Mouse (Mus musculus): ENCODE data around the gene 6030408B16Rik.

Gene 6030408B16Rik

DNA sequence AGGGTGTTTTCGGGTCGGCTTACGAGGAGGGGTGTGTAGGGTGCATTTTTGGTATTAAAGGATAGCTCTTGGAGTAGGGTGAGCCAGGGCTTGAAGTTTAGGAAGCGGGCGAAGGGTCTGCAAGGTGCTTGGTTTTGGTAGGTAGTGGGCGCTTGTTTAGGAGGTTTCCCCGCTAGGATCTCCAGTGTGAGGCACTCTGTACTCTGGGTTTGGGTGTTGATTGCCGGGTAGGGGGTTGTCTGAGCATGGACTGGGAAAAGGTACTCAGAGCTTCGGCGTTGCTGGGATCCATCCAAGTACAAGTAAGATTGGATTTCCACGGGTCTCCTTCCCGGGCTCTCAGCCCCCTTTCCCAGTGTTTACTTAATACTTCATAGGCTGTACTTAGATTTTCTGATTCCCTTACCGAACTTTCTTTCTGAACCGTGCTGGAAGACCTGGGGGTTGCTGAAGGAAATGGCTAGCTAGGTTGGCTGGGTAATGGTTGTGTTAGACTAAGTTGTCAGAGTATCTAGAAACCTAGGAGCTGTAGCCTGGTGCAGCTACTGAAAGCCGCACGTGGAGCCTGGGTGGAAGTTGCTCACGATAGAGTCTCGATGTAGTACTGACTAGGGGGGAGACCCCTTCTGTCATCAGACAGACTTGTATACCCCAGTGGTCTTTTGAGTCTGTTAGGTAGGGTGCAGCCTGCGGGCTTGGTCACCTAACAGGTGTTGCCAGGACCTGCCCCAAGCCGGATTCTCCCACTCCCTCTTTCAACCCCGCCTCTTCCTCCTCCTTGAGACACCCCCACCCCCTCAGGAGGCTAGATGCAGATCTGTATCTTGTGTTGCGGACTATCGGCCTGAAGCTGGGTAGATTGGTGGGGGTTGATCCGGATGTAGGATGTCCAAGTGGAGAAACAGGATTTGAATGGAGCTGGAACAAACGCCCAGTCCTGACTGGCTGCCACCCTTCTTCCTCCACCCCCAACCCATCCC is 25.7 kb upstream of the 6030408B16Rik start:
- DNase-seq, result peak; percentile 38 to 56

DNA sequence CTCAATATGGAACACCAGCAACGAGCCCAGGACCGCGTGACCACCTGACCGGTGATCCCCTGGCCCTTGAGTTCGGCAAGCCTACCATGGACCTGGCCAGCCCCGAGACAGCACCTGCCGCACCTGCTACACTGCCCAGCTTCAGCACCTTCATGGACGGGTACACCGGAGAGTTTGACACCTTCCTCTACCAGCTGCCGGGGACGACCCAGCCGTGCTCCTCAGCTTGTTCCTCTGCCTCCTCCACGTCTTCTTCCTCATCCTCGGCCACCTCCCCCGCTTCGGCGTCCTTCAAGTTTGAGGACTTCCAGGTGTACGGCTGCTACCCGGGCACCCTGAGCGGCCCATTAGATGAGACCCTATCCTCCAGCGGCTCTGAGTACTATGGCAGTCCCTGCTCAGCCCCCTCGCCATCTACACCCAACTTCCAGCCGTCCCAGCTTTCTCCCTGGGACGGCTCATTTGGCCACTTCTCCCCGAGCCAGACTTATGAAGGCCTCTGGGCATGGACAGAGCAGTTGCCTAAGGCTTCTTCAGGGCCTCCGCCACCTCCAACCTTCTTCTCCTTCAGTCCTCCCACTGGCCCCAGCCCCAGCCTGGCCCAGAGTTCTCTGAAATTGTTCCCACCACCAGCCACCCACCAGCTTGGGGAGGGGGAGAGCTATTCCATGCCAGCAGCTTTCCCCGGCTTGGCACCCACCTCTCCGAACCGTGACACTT is 22.8 kb upstream of the 6030408B16Rik start:
- no peak for DNase-seq

DNA sequence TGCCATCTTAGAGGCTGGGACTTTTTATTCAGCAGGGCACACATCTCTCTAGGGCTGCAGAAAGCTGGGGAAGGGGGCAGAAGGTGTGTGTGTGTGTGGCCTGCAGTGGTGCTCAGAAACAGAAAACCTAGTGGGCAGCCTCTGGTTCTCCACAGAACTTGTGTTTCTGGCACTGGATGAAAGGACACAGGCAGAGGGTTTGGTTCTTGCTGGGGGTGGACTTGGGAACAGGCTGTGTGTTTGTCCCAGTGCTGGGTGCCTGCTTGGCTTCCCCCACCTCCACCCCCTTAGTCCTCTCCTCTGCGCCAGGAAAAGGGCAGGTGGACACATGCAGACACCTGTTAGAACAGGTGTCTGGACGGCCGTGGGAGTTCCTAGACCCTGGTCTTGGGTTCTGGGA is 21.9 kb upstream of the 6030408B16Rik start:
- no peak for DNase-seq

DNA sequence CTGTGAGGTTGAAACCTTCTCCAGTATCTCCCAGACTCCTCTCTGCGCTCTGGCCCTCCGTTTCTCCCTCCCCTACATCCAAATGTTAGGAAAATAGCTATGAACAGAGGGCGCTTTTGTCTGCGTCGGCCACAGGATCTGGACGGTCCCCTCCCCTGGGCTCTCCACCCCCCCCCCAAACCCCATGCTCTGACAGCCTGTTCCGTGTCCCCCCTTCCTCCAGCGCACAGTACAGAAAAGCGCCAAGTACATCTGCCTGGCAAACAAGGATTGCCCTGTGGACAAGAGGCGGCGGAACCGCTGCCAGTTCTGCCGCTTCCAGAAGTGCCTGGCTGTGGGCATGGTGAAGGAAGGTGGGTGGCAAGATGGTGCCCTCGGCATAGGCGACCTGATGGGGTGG is 21.5 kb upstream of the 6030408B16Rik start:
- no peak for DNase-seq

DNA sequence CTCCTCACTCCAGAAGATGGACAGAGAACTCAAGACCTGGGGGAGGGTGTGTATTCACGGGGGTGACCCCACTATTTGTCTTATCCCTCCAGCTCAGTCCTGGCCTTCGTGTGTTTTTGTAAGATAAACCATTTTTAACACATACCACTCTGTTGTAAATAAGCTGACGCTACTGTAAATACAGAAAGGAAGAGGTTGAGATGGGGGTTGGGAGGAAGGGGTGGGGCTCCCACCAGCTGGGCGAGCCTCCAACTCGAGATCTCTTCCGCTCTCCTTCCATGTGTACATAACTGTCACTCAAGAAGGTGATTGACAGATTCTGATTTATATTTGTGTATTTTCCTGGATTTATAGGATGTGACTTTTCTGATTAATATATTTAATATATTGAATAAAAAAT is 18.6 kb upstream of the 6030408B16Rik start:
- no peak for DNase-seq

DNA sequence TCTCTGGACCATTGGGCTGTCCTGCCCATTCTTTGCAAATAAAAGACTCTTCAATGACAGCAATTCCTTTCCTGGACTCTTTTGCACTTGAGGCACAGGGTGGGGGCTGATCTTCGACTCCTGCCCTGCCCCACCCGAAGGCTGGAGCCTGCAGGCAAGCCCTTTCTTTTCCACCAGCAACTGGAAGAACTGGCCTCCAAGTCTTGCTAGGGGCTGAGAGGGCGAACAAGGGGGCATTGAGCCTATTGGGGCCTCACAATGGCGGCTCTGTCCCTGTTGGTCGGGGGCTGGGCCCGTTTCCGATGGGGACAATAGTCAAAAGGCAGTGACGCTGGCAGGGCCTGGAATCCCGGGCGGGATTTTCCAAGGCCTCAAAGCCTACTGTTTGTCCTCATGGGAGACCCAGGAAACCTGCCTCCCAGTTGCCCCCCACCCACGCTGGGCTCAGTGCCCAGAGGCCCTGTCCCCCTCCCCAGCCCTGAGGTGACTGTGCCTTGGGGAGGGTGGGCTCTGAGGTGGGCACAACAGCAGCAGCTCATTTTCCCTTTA is 15.6 kb upstream of the 6030408B16Rik start:
- DNase-seq, result no peak

- DNase-seq, result no peak
Observed at GRCm38 (mm10) chr15:101278589-101278988, 14.4 kb upstream of the 6030408B16Rik start.

GRCm38 (mm10) chr15:101279430-101279999 is 13.5 kb upstream of the 6030408B16Rik start:
- DNase-seq, result no peak

GRCm38 (mm10) chr15:101282471-101282870 is 10.5 kb upstream of the 6030408B16Rik start:
- no peak for DNase-seq

DNA sequence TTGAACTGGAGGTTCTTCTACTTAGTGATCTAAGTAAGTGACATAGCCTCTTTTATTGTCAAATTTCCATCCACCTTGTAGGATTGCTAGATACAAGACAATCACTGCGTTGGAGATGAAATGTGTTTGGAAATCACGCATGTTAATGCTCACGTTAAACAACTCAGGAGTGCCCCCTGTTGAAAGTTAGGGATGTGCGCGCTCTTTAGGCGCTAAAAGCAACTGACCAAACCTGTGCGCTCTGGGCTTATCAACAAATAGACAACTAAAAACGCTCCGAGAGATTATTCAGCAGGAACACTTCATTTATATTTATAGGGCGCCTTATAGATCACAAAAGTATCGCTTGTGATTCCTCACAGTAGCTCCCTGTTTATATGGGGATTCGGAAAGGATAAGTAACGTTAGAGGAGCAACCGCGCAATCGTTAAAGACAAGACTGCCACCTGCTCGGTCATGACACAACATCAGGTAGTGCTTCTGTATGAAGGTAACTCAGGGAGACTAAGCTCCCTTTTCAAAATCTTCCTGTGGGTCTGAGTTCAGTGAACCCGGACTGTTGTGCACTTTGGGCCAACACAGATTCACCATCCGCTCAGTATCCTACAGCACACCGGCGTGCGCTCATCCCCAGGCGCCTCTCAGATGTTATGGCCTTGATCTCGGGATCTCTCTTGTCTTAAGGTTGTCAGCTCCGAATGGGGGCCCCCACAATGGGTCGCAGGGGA is 9.7 kb upstream of the 6030408B16Rik start:
- peak; percentile 45 to 49 for DNase-seq

GRCm38 (mm10) chr15:101283911-101284750 is 8.9 kb upstream of the 6030408B16Rik start, which contains the start of gene Atg101:
TSS of gene Atg101 (plus strand) at chr15:101284272.
- DNase-seq, result peak; percentile 93 to 94

DNA sequence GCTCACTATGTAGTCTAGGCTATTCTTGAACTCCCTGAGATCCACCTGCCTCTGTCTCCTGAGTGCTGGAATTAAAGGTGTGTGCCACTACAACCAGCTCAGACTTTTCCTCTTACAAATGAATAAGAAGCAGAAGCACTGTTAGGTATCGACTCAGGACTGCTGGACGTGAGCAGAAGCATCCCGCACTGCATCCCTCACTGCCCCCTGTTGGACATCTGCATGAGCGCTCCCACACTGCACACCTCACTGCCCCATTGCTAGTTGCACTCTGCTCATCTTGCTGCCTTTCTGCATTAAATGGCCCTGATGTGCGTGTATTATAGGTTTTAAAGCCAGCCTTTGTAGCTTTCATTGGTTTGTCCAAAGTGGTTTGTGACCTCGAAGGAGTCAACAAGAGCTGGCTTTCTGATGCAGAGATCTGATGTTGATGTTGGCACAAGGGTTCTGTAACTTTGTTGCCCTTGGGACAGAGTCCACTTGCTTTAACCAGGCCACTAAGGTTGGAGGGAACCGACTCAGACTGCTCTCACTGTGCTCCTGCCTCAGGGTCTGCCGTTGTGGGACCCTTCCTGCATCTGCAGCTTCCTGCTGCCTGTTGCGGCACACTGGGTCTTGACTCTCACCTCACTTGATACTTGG is 6.8 kb upstream of the 6030408B16Rik start:
- DNase-seq, result no peak

DNA sequence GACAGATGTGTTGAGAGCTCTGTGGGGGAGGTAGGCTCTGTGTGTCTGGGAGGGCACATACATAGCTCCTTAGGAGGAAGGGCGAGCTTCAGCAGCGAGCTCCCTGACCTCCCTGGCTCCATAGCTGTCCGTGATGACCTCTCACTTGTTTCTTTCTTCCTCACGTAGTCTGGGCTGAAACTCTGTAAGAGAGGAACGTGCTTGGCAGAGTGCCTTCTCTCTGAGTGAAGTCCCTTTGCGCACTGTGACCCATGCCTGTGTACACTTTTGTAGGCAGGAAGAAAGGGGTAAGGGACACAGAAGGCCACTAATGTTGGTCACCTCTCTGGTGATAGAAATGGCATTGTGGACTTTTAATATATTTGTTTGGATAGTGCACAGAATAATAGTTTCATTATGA is 5.7 kb upstream of the 6030408B16Rik start:
- DNase-seq, result no peak

DNA sequence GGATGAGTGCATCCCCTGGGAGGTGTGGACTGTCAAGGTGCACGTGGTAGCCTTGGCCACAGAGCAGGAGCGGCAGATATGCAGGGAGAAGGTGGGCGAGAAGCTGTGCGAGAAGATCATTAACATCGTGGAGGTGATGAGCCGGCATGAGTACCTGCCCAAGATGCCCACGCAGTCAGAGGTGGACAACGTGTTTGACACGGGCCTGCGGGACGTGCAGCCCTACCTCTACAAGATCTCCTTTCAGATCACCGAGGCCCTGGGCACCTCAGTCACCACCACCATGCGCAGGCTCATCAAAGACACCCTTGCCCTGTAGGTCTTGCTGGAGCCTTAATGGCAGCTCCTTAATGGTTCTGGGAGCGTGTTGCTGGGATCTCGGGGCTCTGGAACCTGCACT is 2.7 kb upstream of the 6030408B16Rik start:
- DNase-seq, result no peak

DNA sequence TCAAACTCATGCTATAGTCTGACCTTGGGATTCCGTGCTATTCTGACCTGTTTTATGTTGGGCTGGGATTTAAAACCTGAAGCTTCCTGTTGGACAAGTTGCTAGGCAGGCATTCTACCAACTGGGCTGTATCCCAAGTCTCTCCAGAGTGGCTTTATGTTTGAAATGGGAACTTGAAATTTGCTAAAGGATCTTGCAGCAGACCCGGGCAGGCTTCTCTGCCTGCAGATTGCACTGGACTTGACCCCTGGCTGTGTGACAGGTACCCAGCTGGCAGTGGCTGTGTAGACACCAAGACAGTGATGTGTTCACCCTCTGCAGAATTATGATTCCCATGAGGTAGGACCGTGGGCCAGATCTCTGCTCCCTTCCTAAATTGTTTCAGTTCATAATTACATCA is 1.0 kb upstream of the 6030408B16Rik start:
- DNase-seq, result no peak

GRCm38 (mm10) chr15:101294028-101294894 is 1.2 kb downstream of the 6030408B16Rik start:
- DNase-seq, result no peak

GRCm38 (mm10) chr15:101295106-101295505 is 2.1 kb downstream of the 6030408B16Rik start:
- DNase-seq, result no peak

DNA sequence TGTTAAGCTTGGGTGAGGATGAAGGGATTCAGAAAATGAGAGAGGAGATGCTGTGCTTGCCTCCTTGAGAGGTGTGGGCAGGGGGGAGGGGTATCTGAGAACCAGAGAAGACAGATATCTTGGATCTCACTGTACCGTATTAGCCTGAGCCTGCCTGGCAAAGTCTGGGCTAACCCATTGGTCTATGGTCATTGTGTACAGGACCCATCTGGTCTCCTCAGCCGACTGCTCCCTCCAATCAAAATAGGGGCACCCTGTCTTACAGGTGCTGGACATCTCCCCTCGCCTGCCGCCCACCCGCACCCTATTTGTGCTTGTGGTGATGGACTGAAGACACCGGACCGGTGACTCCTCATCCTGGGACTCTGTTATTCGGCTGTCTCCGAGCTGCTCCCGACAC is 2.6 kb downstream of the 6030408B16Rik start:
- no peak for DNase-seq

- DNase-seq, result no peak
Observed at GRCm38 (mm10) chr15:101296091-101296490, 3.1 kb downstream of the 6030408B16Rik start.

- DNase-seq, result no peak
Observed at GRCm38 (mm10) chr15:101297988-101298387, 5.0 kb downstream of the 6030408B16Rik start.
